Mouse (Mus musculus) ES-Bruce4 (cell line): ENCODE measurements around the gene Armc8. TPM values are rescaled to one million over a fixed set of nuclear protein-coding genes. Genes with fewer than 3 reads are reported as not detected.

Experiments used
- H3K27ac ChIP-seq: 2 replicates; pipeline ENCODE4 v1.5.1; 2012; ENCODE audit warnings: low read length, inconsistent platforms; ENCODE audit not compliant: insufficient read depth
- H3K27me3 ChIP-seq: 2 replicates; pipeline ENCODE4 v1.6.1; 2012; ENCODE audit warnings: mild to moderate bottlenecking, low read length, inconsistent platforms; ENCODE audit not compliant: control insufficient read depth, poor library complexity, insufficient read depth, severe bottlenecking
- H3K36me3 ChIP-seq: 2 replicates; pipeline ENCODE4 v1.6.1; 2012; ENCODE audit warnings: inconsistent platforms, mild to moderate bottlenecking, low read length, moderate library complexity; ENCODE audit not compliant: control insufficient read depth, poor library complexity, insufficient read depth, severe bottlenecking
- H3K4me1 ChIP-seq: one replicate; pipeline ENCODE4 v1.8.1; 2011; ENCODE audit warnings: low read length; ENCODE audit not compliant: control insufficient read depth, insufficient read depth
- H3K4me3 ChIP-seq: 2 replicates; pipeline ENCODE4 v1.5.1; 2011; ENCODE audit warnings: low read depth, mild to moderate bottlenecking, low read length
- H3K9ac ChIP-seq: 2 replicates; pipeline ENCODE4 v1.6.1; 2012; ENCODE audit warnings: low read depth, mild to moderate bottlenecking, inconsistent platforms; ENCODE audit not compliant: poor library complexity, severe bottlenecking
- H3K9me3 ChIP-seq: replicated peaks from 2 replicates; pipeline ENCODE4 v1.6.1; 2012; ENCODE audit warnings: mild to moderate bottlenecking, low read length, inconsistent platforms; ENCODE audit not compliant: control insufficient read depth, poor library complexity, insufficient read depth, severe bottlenecking
- CTCF ChIP-seq: IDR thresholded peaks from one replicate; pipeline ENCODE4 v1.8.1; 2011; ENCODE audit warnings: low read depth, low read length
- EP300 ChIP-seq: IDR thresholded peaks from 2 replicates; pipeline ENCODE4 v1.6.1; 2011; ENCODE audit warnings: low read depth, low read length; ENCODE audit not compliant: insufficient read depth
- POLR2A ChIP-seq: IDR thresholded peaks from one replicate; pipeline ENCODE4 v1.8.1; 2011; ENCODE audit warnings: low read length; ENCODE audit not compliant: insufficient read depth
- polyA plus RNA-seq: library from polyadenylated mRNA; stranded (reverse); fragments of >200 nt; gene quantifications from 2 replicates; pipeline ENCODE4 v1.2.4, GENCODE M21; 2011; ENCODE audit warnings: low read depth; ENCODE audit not compliant: missing spikeins, insufficient read depth, insufficient read length

Gene Armc8
- polyA plus RNA-seq, 1 experiment: 48.2 TPM

DNA sequence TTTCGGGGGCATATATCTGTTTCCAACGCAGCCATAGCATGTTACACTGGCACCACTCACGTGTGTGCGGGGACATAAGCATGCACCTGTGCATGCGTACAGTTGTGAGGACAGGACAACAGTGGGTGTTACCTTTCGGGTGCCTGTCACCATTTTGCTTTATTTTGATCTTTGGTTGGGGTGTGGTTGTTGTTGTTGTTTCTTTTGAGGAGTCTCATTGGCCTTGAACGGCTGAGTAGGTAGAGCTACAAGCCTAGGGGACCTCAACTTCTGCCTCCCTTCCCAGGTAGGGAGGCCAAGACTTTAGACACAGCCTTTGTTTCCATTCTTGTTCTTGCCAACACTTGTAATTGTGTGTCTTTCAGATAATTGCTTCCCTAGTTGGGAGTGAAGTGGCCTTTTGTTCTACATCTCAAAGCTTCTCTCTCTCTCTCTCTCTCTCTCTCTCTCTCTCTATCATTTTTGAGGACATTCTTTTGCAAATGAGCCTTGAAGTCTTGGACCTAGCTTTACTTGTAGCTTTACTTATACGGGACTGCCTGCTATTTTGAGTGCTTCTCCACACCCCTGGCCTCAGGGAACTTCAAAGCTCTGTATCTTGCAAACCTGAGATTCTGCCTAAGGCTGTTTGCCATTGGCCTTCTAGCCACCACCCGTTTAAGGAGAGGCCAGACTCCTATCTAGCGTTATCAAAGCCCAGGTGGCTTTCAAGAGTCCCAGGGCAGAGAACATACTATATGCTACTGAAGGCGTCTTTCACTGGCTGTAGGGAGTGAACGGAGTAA, 130.7 kb downstream of the Armc8 start:
- Histone ChIP-seq H3K36me3 (no peaks in the 10 kb centered on the region), H3K9ac (no peak overlapping the region), H3K4me1 (peaks cover 5% of the 10 kb centered on the region), H3K27ac (no peak overlapping the region), H3K27me3 (0 out of 2 replicates have a peak, but pooled peaks cover 1% of the 10 kb centered on the region), H3K9me3 (no peaks in the 10 kb centered on the region), H3K4me3 (no peak overlapping the region)
- TF ChIP-seq POLR2A (no peak), CTCF (no peak), EP300 (no peak)

GRCm38 (mm10) chr9:99437031-99437764, 131.5 kb downstream of the Armc8 start, which contains the start of gene Mras:
TSS of gene Mras (minus strand) at chr9:99437381.
- peaks cover 5% of the 10 kb centered on the region for H3K4me1 ChIP-seq
- no peak for TF ChIP-seq CTCF
- TF ChIP-seq POLR2A: no peak
- TF ChIP-seq EP300: no peak
- H3K27ac ChIP-seq: no peak within 1 kb of the TSS
- peak within 1 kb of the TSS; percentile 60 for H3K9ac ChIP-seq
- H3K9me3 ChIP-seq: no peaks in the 10 kb centered on the region
- peak within 1 kb of the TSS; percentile 69 for H3K4me3 ChIP-seq
- H3K27me3 ChIP-seq: 0 out of 2 replicates have a peak, but pooled peaks cover 1% of the 10 kb centered on the region
- no peaks in the 10 kb centered on the region for H3K36me3 ChIP-seq

DNA sequence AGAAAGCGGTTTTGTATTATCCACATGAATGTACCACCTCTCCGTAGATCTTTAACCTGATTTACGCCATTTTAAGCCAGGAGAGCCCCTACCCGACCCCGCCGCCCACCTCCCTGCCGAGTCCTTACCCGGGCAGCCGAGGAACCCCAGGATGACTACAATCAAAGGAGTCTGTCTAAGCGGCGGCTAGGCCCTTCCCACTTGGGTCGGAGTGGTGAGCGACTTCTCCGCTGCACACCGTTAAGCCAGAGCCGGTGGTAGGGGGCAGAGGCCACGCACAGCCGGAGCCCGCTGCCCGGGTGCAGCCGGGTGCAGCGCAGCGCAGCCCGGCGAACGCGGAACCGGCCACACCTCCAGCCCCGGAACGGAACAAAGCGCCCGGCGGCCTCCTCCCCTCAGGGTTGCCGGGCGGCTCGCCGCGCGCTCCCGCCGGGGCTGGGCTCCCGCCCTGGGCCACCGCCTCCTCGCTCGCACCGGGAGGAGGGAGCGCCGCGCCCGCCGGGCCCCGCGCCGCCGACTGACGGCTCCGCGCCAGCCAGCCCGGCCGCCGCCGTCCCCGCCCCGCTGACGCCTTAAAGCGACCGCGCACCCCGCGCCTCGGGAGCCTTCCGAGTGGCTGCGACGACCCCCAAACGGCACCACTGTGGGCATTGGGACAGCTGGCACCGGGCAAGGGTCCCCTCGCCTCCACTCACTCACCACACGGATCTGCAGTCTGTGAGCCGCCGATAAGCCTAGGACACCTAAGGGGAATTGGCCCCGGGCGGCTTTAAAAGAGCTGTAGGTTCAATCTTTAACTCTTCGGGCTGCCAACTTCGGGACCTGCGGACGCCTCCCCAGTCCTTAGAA, 132.3 kb downstream of the Armc8 start:
- TF ChIP-seq CTCF (no peak), POLR2A (no peak), EP300 (no peak)
- Histone ChIP-seq H3K4me3 (peak overlapping the region; percentile 69), H3K27me3 (0 out of 2 replicates have a peak, but pooled peaks cover 1% of the 10 kb centered on the region), H3K4me1 (peaks cover 5% of the 10 kb centered on the region), H3K9me3 (no peaks in the 10 kb centered on the region), H3K9ac (peak overlapping the region; percentile 60), H3K27ac (no peak overlapping the region), H3K36me3 (no peaks in the 10 kb centered on the region)

- Histone ChIP-seq H3K9me3 (no peaks in the 10 kb centered on the region), H3K4me3 (peak overlapping the region; percentile 69), H3K4me1 (peaks cover 5% of the 10 kb centered on the region), H3K27me3 (0 out of 2 replicates have a peak, but pooled peaks cover 1% of the 10 kb centered on the region), H3K27ac (no peak overlapping the region), H3K9ac (peak overlapping the region; percentile 60), H3K36me3 (no peaks in the 10 kb centered on the region)
- no peak for TF ChIP-seq POLR2A
- TF ChIP-seq EP300: no peak
- no peak for TF ChIP-seq CTCF
Observed at GRCm38 (mm10) chr9:99435619-99436181, 133.0 kb downstream of the Armc8 start.

DNA sequence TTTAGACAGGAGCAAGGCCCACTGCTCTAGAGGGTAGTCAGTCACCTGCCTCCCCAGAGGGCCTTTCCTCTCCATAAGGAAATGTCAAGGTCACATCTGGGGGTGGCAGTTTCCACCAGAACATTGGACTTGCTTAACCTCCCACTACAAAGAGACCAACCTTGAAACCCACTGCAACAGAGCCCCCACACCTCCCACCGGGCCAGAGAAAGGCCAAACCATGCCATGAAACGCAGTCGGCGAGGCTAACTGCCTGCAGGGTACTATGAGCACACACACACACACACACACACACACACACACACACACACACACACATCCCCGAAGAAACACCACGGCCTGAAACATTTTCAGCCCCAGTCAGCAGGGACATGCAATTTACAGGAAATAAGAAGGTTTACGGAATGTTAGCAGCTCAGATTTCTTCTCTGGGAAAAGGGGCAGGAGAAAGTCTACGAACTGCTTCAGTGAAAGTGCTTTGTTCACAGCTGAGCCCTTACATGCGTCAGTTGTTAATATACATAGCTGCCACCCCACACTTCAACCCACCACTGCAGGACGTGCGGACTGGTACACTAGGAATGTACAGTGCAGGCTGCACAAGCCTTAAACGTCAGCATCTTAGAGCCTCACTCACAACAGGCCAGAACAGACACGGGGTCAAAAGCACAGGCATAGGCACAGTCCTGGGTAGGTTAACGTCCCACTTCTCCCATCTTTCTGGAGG, 133.6 kb downstream of the Armc8 start:
- no peak overlapping the region for H3K4me3 ChIP-seq
- 0 out of 2 replicates have a peak, but pooled peaks cover 1% of the 10 kb centered on the region for H3K27me3 ChIP-seq
- H3K36me3 ChIP-seq: no peaks in the 10 kb centered on the region
- peaks cover 5% of the 10 kb centered on the region for H3K4me1 ChIP-seq
- H3K9ac ChIP-seq: no peak overlapping the region
- H3K9me3 ChIP-seq: no peaks in the 10 kb centered on the region
- TF ChIP-seq CTCF (no peak), EP300 (no peak), POLR2A (no peak)
- no peak overlapping the region for H3K27ac ChIP-seq
